Mouse (Mus musculus) liver, embryonic 15.5 days (tissue): Measurements from ENCODE around the gene Dtx4. TPM values are rescaled to one million over a fixed set of nuclear protein-coding genes. Genes with fewer than 3 reads are reported as not detected.

Experiments used
- ATAC-seq: fragments of 200-750 bp; cut with Nextera tagmentation; 2 replicates; pipeline ENCODE4 v1.8.0; 2017; ENCODE audit warnings: moderate number of reproducible peaks, mild to moderate bottlenecking, moderate library complexity; ENCODE audit not compliant: insufficient read depth
- H3K27ac ChIP-seq: fragments of 300-500 bp; sonication (generic); replicated peaks from 2 replicates; pipeline ENCODE4 v1.5.1; 2015; ENCODE audit warnings: mild to moderate bottlenecking, inconsistent platforms
- H3K27me3 ChIP-seq: fragments of 300-500 bp; sonication (generic); 2 replicates; pipeline ENCODE4 v1.6.1; 2015; ENCODE audit warnings: mild to moderate bottlenecking, inconsistent platforms
- H3K36me3 ChIP-seq: fragments of 300-500 bp; sonication (generic); replicated peaks from 2 replicates; pipeline ENCODE4 v1.6.1; 2015; ENCODE audit warnings: moderate library complexity, mild to moderate bottlenecking, inconsistent platforms
- H3K4me1 ChIP-seq: fragments of 300-500 bp; sonication (generic); replicated peaks from 2 replicates; pipeline ENCODE4 v1.6.1; 2015; ENCODE audit warnings: inconsistent platforms
- H3K4me2 ChIP-seq: fragments of 300-500 bp; sonication (generic); 2 replicates; pipeline ENCODE4 v1.6.1; 2015; ENCODE audit warnings: moderate library complexity, mild to moderate bottlenecking, inconsistent platforms
- H3K4me3 ChIP-seq: fragments of 300-500 bp; sonication (generic); replicated peaks from 2 replicates; pipeline ENCODE4 v1.5.1; 2015; ENCODE audit warnings: mild to moderate bottlenecking, inconsistent platforms
- H3K9ac ChIP-seq: fragments of 300-500 bp; sonication (generic); 2 replicates; pipeline ENCODE4 v1.6.1; 2015; ENCODE audit warnings: moderate library complexity, mild to moderate bottlenecking, inconsistent platforms
- H3K9me3 ChIP-seq: fragments of 300-500 bp; sonication (generic); replicated peaks from 2 replicates; pipeline ENCODE4 v1.6.1; 2016; ENCODE audit warnings: inconsistent platforms
- WGBS: fragments of 180-500 bp; shearing (Covaris S2); methylation state at CpG from one replicate; pipeline ENCODE4 v1.1.7; 2015; ENCODE audit warnings: mixed read lengths; ENCODE audit not compliant: insufficient replicate concordance; 5-methylcytosine and 5-hydroxymethylcytosine counted together
- polyA plus RNA-seq: library from polyadenylated mRNA; unstranded; fragments of >200 nt; fragmentation: Nextera tagmentation; extraction: Ambion mirVana; gene quantifications from 2 replicates; pipeline ENCODE4 v1.2.1, GENCODE M21; 2015

Gene Dtx4
- polyA plus RNA-seq, 1 experiment from 2014 or later, result 2.0 TPM

DNA sequence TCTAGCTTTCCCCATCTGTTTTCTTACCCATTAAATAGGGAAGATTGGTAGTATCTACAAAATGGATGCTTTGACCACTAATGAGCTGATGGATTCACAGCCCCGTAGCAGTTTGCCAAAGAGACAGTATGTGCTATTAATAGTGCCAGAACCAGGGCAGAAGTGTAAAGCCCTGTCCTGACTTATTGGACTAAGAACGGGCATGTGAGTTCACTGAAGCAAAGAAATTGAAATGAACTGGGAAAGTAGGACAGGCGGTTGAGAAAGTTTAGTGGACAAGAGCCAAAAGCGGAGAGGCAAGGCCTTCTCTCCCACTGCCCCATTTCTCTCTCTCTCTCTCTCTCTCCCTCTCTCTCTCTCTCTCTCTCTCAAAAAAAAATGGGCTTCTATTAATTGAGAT, 17.0 kb downstream of the Dtx4 start:
- H3K27ac ChIP-seq, result no peak overlapping the region
- ATAC-seq, result no peak
- no peak overlapping the region for H3K9ac ChIP-seq
- WGBS, result 66% methylated on average over 4 of the region's 4 CpGs
- no peaks in the 10 kb centered on the region; the same call in 1 of the 2 replicates for H3K36me3 ChIP-seq
- H3K4me1 ChIP-seq, result peaks cover 15% of the 10 kb centered on the region
- no peak overlapping the region for H3K4me2 ChIP-seq
- no peaks in the 10 kb centered on the region for H3K9me3 ChIP-seq
- H3K4me3 ChIP-seq, result no peak overlapping the region
- no peaks in the 10 kb centered on the region for H3K27me3 ChIP-seq

DNA sequence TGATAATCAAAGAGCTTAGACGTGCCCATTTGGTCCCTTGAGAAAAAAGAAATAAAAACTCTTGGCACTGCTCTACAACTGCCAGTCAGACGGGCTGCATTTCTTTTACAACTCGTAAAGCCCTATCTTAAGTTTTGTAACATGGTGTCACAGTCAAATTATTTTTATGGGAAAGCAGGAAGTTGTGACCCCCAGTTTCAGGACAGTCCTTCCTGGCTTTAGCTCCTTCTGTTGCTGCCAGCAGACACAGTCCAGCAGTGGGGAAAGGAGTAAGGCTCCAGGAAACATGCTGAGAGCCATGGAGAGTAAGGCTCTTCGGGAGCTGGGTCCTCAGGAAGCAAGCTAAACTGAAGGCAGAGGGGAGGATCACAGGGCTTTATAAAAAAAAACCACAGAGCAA, 17.5 kb downstream of the Dtx4 start:
- H3K27me3 ChIP-seq, result no peaks in the 10 kb centered on the region
- no peak overlapping the region for H3K4me3 ChIP-seq
- H3K4me1 ChIP-seq, result peaks cover 15% of the 10 kb centered on the region
- H3K27ac ChIP-seq, result no peak overlapping the region
- ATAC-seq, result no peak
- H3K4me2 ChIP-seq, result no peak overlapping the region
- no peaks in the 10 kb centered on the region; the same call in 1 of the 2 replicates for H3K36me3 ChIP-seq
- H3K9ac ChIP-seq, result no peak overlapping the region
- WGBS, result 37% methylated on average over 4 of the region's 4 CpGs
- no peaks in the 10 kb centered on the region for H3K9me3 ChIP-seq

GRCm38 (mm10) chr19:12478369-12478768, 22.9 kb downstream of the Dtx4 start:
- ATAC-seq, result no peak
- Histone ChIP-seq H3K36me3 (peaks cover 4% of the 10 kb centered on the region; the same call in 1 of the 2 replicates), H3K27ac (no peak overlapping the region), H3K4me3 (no peak overlapping the region), H3K4me2 (no peak overlapping the region), H3K4me1 (0 out of 2 replicates have a peak, but pooled peaks cover 8% of the 10 kb centered on the region), H3K9ac (no peak overlapping the region), H3K27me3 (no peaks in the 10 kb centered on the region), H3K9me3 (no peaks in the 10 kb centered on the region)
- 46% methylated on average over 6 of the region's 6 CpGs for WGBS

GRCm38 (mm10) chr19:12476721-12477270, 24.5 kb downstream of the Dtx4 start:
- Histone ChIP-seq H3K4me1 (0 out of 2 replicates have a peak, but pooled peaks cover 8% of the 10 kb centered on the region), H3K36me3 (0 out of 2 replicates have a peak, but pooled peaks cover 4% of the 10 kb centered on the region), H3K4me3 (no peak overlapping the region), H3K4me2 (no peak overlapping the region), H3K27me3 (no peaks in the 10 kb centered on the region), H3K9ac (no peak overlapping the region), H3K9me3 (no peaks in the 10 kb centered on the region), H3K27ac (no peak overlapping the region)
- WGBS, result 32% methylated on average over 5 of the region's 5 CpGs
- no peak for ATAC-seq

DNA sequence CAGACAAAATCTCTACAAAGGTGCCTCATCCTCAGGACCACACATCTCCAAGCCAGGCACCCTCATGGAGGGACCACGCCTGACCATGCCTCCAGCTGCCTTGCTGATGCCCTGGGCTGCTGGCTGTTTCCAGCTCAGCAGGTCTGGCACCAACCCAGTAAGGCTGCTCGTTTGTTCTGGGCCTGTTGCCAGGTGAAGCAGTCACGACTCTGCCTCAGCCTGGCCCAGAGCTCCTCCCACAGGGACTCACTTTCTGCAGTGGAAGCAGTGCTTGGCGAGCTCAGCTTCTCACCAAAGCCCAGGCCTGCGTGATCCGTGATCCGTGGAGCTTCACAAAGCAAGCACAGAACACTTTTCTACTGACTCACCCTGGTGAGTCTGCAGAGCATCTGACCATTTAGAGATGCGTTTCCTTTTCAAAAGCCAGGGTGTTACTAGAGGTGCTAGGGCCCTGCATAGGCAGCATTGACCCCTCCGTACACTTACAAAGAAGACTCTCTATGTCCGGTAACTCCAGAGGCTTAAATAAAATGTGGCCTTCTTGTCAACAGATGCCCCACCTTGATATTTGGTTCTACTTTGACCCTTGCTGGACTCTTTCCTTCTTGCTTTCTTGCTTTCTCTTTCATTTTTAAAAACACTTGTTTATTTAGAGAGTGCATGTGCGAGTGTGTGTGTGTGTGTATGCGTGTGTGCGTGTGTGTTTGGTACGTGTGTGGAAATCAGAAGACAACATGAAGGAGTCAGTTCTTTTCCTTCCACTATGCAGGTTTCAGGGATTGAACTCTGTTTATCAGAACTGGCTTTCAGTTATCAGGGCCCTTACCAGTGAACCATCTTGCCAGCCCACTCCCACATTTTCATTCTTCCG, 25.6 kb downstream of the Dtx4 start:
- Histone ChIP-seq H3K27me3 (no peaks in the 10 kb centered on the region), H3K4me3 (no peak overlapping the region), H3K9ac (no peak overlapping the region), H3K27ac (no peak overlapping the region), H3K36me3 (0 out of 2 replicates have a peak, but pooled peaks cover 4% of the 10 kb centered on the region), H3K4me2 (no peak overlapping the region), H3K4me1 (0 out of 2 replicates have a peak, but pooled peaks cover 8% of the 10 kb centered on the region), H3K9me3 (no peaks in the 10 kb centered on the region)
- WGBS, result 59% methylated on average over 15 of the region's 15 CpGs
- peak; percentile 79 for ATAC-seq

GRCm38 (mm10) chr19:12473951-12474350, 27.3 kb downstream of the Dtx4 start:
- 56% methylated on average over 4 of the region's 4 CpGs for WGBS
- Histone ChIP-seq H3K4me2 (no peak overlapping the region), H3K27me3 (no peaks in the 10 kb centered on the region)

GRCm38 (mm10) chr19:12473201-12473641, 28.0 kb downstream of the Dtx4 start:
- 0 out of 2 replicates have a peak, but pooled peaks cover 6% of the 10 kb centered on the region for H3K4me1 ChIP-seq
- H3K9me3 ChIP-seq, result no peaks in the 10 kb centered on the region
- 56% methylated on average over 4 of the region's 4 CpGs for WGBS
- no peak overlapping the region for H3K27ac ChIP-seq
- no peak overlapping the region for H3K9ac ChIP-seq
- no peak overlapping the region for H3K4me3 ChIP-seq
- ATAC-seq, result no peak
- H3K27me3 ChIP-seq, result no peaks in the 10 kb centered on the region
- 0 out of 2 replicates have a peak, but pooled peaks cover 4% of the 10 kb centered on the region for H3K36me3 ChIP-seq
- no peak overlapping the region for H3K4me2 ChIP-seq

More at GRCm38 (mm10) chr19:12473951-12474350, 27.3 kb downstream of the Dtx4 start:
- H3K9ac ChIP-seq, result no peak overlapping the region
- no peak overlapping the region for H3K27ac ChIP-seq
- no peaks in the 10 kb centered on the region for H3K9me3 ChIP-seq
- no peak overlapping the region for H3K4me3 ChIP-seq
- 0 out of 2 replicates have a peak, but pooled peaks cover 8% of the 10 kb centered on the region for H3K4me1 ChIP-seq
- H3K36me3 ChIP-seq, result 0 out of 2 replicates have a peak, but pooled peaks cover 4% of the 10 kb centered on the region
- ATAC-seq, result no peak

DNA sequence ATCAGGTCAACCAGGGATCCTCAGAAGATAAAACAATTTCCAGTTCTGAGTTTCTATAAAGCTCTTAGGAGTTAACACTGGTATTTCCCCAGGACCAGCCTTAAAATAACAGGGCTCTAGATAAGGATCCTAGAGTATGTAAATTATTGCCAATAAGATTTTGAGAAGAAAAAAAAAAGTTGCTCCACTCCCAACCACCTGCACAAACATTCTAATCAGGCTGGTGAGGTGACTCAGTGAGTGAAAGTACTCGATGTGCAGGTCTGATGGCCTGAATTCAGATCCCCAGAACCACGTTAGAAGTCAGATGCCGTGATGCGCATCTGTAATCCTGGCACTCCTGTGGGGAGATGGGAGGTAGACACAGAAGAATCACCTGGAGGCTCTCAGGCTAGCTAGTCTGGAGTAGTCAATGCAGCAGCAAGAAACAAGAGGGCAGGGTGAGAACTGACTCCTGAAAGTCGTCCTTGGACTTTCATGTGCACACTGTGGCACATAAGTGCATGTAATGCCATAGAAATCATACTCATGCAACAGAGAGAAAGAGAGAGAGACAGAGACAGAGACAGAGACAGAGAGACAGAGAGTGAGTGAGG, 28.8 kb downstream of the Dtx4 start:
- 65% methylated on average over 5 of the region's 5 CpGs for WGBS
- Histone ChIP-seq H3K4me2 (no peak overlapping the region), H3K4me3 (no peak overlapping the region), H3K9ac (no peak overlapping the region), H3K27me3 (no peaks in the 10 kb centered on the region), H3K36me3 (0 out of 2 replicates have a peak, but pooled peaks cover 4% of the 10 kb centered on the region), H3K9me3 (no peaks in the 10 kb centered on the region), H3K27ac (no peak overlapping the region), H3K4me1 (0 out of 2 replicates have a peak, but pooled peaks cover 4% of the 10 kb centered on the region)
- no peak for ATAC-seq

GRCm38 (mm10) chr19:12471866-12472265, 29.4 kb downstream of the Dtx4 start:
- Histone ChIP-seq H3K27ac (no peak overlapping the region), H3K27me3 (no peaks in the 10 kb centered on the region), H3K4me1 (0 out of 2 replicates have a peak, but pooled peaks cover 4% of the 10 kb centered on the region), H3K9ac (no peak overlapping the region), H3K9me3 (no peaks in the 10 kb centered on the region), H3K4me2 (no peak overlapping the region), H3K36me3 (0 out of 2 replicates have a peak, but pooled peaks cover 4% of the 10 kb centered on the region), H3K4me3 (no peak overlapping the region)
- no peak for ATAC-seq
- WGBS, result 39% methylated on average over 3 of the region's 3 CpGs

- no peak for ATAC-seq
- no peaks in the 10 kb centered on the region for H3K9me3 ChIP-seq
- no peak overlapping the region for H3K27ac ChIP-seq
- H3K4me3 ChIP-seq, result no peak overlapping the region
- no peaks in the 10 kb centered on the region for H3K27me3 ChIP-seq
- WGBS, result 67% methylated on average over 5 of the region's 5 CpGs
- H3K4me2 ChIP-seq, result no peak overlapping the region
- no peaks in the 10 kb centered on the region for H3K4me1 ChIP-seq
- H3K36me3 ChIP-seq, result no peaks in the 10 kb centered on the region
- H3K9ac ChIP-seq, result no peak overlapping the region
Measured at GRCm38 (mm10) chr19:12467436-12467835, 33.8 kb downstream of the Dtx4 start.

DNA sequence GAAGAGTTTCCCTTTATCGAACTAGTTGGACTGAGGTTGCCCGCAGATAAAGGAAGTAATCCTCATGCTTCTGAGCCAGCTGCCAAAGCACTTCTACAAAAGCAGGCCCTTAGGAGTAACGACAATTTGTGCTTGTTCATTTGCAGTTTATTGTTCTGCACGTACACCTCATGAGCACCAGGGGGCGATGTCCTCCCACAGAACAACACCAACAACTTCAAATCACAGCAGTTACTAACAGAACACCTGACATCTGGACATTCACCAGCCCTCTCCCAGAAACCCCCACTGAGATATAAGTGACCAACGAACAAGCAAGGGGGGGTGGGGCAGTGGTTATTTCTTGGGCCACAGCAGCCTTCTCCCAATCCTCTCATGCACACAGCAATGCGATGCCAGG, 35.0 kb downstream of the Dtx4 start:
- no peak for ATAC-seq
- no peak overlapping the region for H3K4me2 ChIP-seq
- H3K4me3 ChIP-seq, result no peak overlapping the region
- no peaks in the 10 kb centered on the region for H3K9me3 ChIP-seq
- H3K36me3 ChIP-seq, result no peaks in the 10 kb centered on the region
- H3K27me3 ChIP-seq, result no peaks in the 10 kb centered on the region
- H3K9ac ChIP-seq, result no peak overlapping the region
- H3K4me1 ChIP-seq, result no peaks in the 10 kb centered on the region
- no peak overlapping the region for H3K27ac ChIP-seq
- 16% methylated on average over 7 of the region's 7 CpGs for WGBS
